Mouse (Mus musculus) inflammation-experienced regulatory T-cells (primary cell): ENCODE results near the gene Plac9a. TPM values are rescaled to one million over a fixed set of nuclear protein-coding genes. Genes with fewer than 3 reads are reported as not detected.

Experiments
- polyA plus RNA-seq, 2 experiments: library from polyadenylated mRNA; unstranded; fragments of 100-300 nt; shearing (Covaris generic); gene quantifications; one replicate each; pipeline ENCODE4 v1.2.1; 2017

Gene Plac9a
- under 1 TPM in 1 of 2 experiments, not detected in 1; 0.12 TPM for polyA plus RNA-seq

DNA sequence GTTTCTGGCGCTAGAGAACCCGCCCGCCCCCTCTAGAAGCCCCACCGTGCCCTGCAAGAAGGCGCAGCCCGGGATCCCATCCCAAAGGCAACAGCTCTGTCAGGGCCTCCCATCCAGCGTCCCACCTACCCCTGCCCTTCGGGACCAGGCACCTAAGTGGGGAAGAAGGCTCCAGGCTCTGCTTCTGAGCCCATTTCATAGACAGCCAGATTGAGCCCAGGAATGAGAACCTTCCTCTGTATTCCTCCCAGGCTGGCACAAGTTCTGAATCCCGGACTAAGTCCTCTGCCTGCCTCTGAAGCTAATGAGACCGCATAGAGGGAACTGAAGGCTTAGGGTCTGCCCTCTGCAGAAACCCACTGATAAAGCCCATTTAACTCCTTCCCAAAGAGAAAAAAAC is at the start of gene Plac9a:
TSS of gene Plac9a (minus strand) at position 101 of the 400 bp plus-strand sequence.

DNA sequence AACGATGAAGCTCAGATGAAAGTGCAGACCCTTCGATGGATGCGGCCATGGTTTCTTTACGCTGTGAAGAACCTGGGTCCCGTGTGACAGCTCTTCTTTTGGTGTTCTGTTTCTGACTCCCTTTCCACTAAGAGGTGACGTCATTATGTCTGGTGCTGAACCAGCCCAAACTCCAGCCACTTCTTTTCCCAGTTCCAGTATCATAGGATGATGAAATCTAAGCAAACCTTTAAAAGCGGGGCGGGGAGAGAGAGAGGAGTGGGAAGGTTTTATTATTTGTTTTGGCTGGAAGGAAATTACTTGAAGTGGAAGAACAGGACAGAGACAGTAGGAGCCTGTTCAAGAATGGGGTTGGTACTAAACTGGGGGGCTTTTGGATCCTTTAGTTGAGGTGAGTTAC is 35.1 kb upstream of the Plac9a start, which contains the start of gene Cphx1:
TSS of gene Cphx1 (plus strand) at position 301 of the 400 bp plus-strand sequence.

DNA sequence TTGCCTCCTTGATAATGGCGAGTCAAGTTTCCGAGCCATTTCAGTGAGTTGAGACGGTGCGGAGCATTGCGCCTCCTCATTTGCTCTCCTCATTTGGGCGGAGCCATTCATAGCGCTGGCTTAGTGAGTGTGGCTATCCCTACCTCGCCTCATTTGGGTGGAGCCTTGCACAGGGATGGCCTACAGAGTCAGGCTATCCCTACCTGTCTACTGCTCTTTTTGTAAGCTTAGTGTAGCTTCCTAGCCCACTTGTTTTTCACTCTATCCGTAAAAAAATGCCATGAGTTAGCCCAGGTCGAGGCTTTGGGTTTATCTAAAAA is 24.6 kb upstream of the Plac9a start, which contains the start of gene Tmem254a:
TSS of gene Tmem254a (minus strand) at position 111 of the 320 bp plus-strand sequence.

DNA sequence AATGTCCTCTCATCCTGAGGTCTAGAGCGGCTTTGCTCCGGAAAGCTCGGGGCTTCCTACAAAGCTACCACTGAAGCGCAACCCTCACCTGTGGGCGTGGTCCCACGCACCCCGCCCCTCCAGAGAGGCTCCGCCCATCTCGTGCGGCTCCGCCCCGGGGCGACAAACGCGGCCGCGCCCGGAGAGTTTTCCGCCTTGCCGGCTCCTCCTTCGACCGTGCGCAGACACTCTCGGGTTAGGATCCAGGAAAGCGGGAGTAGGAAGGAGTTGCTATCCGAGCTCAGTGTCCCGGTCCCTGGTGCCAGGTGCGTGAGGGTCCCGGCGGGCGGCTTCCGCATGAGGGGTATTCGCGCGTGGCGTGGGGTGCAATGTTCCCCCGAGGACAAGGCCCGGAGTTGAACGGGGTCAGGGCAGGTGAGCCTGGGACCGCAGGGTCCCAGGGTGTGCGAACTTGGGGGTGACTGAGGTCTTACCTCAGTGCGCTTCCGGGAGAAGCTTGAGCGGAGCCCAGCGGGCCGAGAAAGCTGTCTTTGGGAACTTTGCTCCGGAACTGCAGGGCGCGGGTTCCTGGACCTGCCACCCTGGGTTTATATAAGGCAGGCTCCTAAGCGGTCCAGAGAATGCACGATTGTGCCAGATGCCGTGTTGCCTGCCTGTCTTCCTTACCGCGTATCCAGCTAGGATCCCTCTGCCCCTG is 60.8 kb downstream of the Plac9a start, which contains the start of gene Anxa11:
TSS of gene Anxa11 (plus strand) at position 166 of the 697 bp plus-strand sequence.

Other genes starting within 250 kb of the Plac9a start
- 10 to 100 TPM; 45.2 to 49.7 TPM for gene Ppif, start 208.9 kb downstream of the Plac9a start, polyA plus RNA-seq
- gene Zcchc24, start 134.1 kb downstream of the Plac9a start, polyA plus RNA-seq, result 1 to 10 TPM; 1.9 to 4.8 TPM
- 10 to 100 TPM; 51.0 to 61.3 TPM for gene Anxa11, start 60.9 kb downstream of the Plac9a start, polyA plus RNA-seq
- gene Tmem254a, start 24.6 kb upstream of the Plac9a start, polyA plus RNA-seq, result 1 to 10 TPM; 2.8 to 10.0 TPM
- gene Cphx1, start 35.2 kb upstream of the Plac9a start, polyA plus RNA-seq, result under 1 TPM in 1 of 2 experiments, not detected in 1; 0.69 TPM
- under 1 TPM; 0.07 to 0.50 TPM for gene Duxbl1, start 75.5 kb upstream of the Plac9a start, polyA plus RNA-seq
- gene Gm9780, start 139.6 kb upstream of the Plac9a start, polyA plus RNA-seq, result not detected
- 100 to 1,000 TPM in 1 of 2 experiments, 10 to 100 TPM in 1; 85.3 to 115 TPM for gene Tmem254c, start 164.3 kb upstream of the Plac9a start, polyA plus RNA-seq
- under 1 TPM in 1 of 2 experiments, not detected in 1; 0.53 TPM for gene Cphx2, start 178.4 kb upstream of the Plac9a start, polyA plus RNA-seq
- not detected for gene Cphx3, start 179.2 kb upstream of the Plac9a start, polyA plus RNA-seq
- not detected for gene Duxbl2, start 215.2 kb upstream of the Plac9a start, polyA plus RNA-seq